Mouse (Mus musculus): ENCODE results near the gene Prkce. TPM values are rescaled to one million over a fixed set of nuclear protein-coding genes. Genes with fewer than 3 reads are reported as not detected.

Gene Prkce
- total RNA-seq, 1 experiment = 1.7 TPM

DNA sequence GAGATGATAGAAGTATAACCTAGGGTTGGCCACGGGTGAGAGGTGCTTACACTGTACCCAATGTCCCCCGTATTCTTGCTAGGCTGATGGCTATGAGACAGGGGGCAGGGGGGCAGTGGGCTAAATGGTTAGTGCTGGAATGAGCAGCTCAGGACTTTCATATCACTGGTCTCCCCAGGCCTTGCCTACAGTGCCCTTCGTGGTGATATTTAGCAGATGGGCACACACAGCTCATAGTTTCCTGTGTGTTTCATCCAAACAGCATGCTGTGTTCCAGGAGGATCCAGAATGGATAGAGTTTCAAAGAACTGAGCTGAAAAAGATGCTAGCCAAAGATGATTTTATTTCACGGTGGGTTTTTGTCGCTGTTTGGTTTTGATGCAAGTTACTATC, 241.0 kb downstream of the Prkce start:
- no peak for DNase-seq (ENCODE audit: low read depth, low spot score)
- Histone ChIP-seq H3K4me3 (ENCODE audit: insufficient read depth in 1 of 2, low read depth in 1 of 2, low read length in 2 of 2, poor library complexity in 1 of 2, severe bottlenecking in 1 of 2) (no peak overlapping the region), H3K9ac (ENCODE audit: insufficient read depth, low read depth, low read length, poor library complexity, severe bottlenecking) (no peak overlapping the region), H3K9me3 (ENCODE audit: control insufficient read depth, insufficient read depth, low read depth, low read length) (no peaks in the 10 kb centered on the region), H3K36me3 (ENCODE audit: control insufficient read depth, insufficient read depth, low read length, poor library complexity, severe bottlenecking) (no peaks in the 10 kb centered on the region), H3K27ac (ENCODE audit: insufficient read depth, low read depth, low read length, poor library complexity, severe bottlenecking) (no peak overlapping the region), H3K4me1 (ENCODE audit: control insufficient read depth in 2 of 2, insufficient read depth in 2 of 2, low read length in 2 of 2, poor library complexity in 1 of 2) (no peaks in the 10 kb centered on the region)
- in situ Hi-C loops (cut with MboI; ENCODE audit: low sequenced_read_pairs in 2 of 2, unreplicated experiment in 2 of 2) = no loop called here
- TF ChIP-seq ZC3H11A (IDR thresholded peaks at IDR 0.05; ENCODE audit: borderline replicate concordance, low read depth, low read length) (no peak), MAFK (IDR thresholded peaks at IDR 0.05; ENCODE audit: insufficient read depth, low read depth, low read length) (no peak), CHD2 (IDR thresholded peaks at IDR 0.05; ENCODE audit: low read depth, low read length) (no peak), HCFC1 (IDR thresholded peaks at IDR 0.05; ENCODE audit: borderline replicate concordance, insufficient read depth, low read length) (no peak), ZNF384 (IDR thresholded peaks at IDR 0.05; ENCODE audit: low read depth, low read length) (no peak)

DNA sequence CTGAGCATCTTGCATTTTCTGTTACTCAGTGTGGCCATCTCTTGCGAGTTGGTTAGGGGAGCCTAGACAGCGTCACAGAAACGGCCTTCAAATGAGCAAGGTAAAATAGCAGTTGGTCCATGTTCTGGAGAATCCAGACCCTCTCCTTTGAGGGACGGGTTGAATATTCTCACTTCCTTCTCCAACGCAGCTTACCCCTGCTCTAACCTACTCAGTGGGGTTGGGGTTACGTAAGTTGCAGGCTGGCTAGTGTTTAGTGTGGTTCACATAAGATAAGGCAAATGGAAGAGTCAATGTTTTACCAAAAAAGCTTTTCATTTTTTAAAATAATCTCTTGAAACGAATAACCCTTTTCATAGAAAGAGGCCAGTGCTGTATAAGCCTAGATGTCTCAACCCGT, 241.9 kb downstream of the Prkce start:
- H3K36me3 ChIP-seq (ENCODE audit: control insufficient read depth, insufficient read depth, low read length, poor library complexity, severe bottlenecking) = no peaks in the 10 kb centered on the region
- H3K9me3 ChIP-seq (ENCODE audit: control insufficient read depth, insufficient read depth, low read depth, low read length) = no peaks in the 10 kb centered on the region
- in situ Hi-C loops (cut with MboI; ENCODE audit: low sequenced_read_pairs in 2 of 2, unreplicated experiment in 2 of 2) = no loop called here
- H3K4me1 ChIP-seq (ENCODE audit: control insufficient read depth in 2 of 2, insufficient read depth in 2 of 2, low read length in 2 of 2, poor library complexity in 1 of 2) = no peaks in the 10 kb centered on the region
- TF ChIP-seq MAFK (IDR thresholded peaks at IDR 0.05; ENCODE audit: insufficient read depth, low read depth, low read length) (no peak), ZC3H11A (IDR thresholded peaks at IDR 0.05; ENCODE audit: borderline replicate concordance, low read depth, low read length) (no peak), HCFC1 (IDR thresholded peaks at IDR 0.05; ENCODE audit: borderline replicate concordance, insufficient read depth, low read length) (no peak), ZNF384 (IDR thresholded peaks at IDR 0.05; ENCODE audit: low read depth, low read length) (no peak), CHD2 (IDR thresholded peaks at IDR 0.05; ENCODE audit: low read depth, low read length) (no peak)
- H3K4me3 ChIP-seq (ENCODE audit: insufficient read depth in 1 of 2, low read depth in 1 of 2, low read length in 2 of 2, poor library complexity in 1 of 2, severe bottlenecking in 1 of 2) = no peak overlapping the region
- H3K27ac ChIP-seq (ENCODE audit: insufficient read depth, low read depth, low read length, poor library complexity, severe bottlenecking) = no peak overlapping the region
- DNase-seq (ENCODE audit: low read depth, low spot score) = no peak
- H3K9ac ChIP-seq (ENCODE audit: insufficient read depth, low read depth, low read length, poor library complexity, severe bottlenecking) = no peak overlapping the region

GRCm38 (mm10) chr17:86410496-86410895, 242.9 kb downstream of the Prkce start:
- Histone ChIP-seq H3K36me3 (ENCODE audit: control insufficient read depth, insufficient read depth, low read length, poor library complexity, severe bottlenecking) (no peaks in the 10 kb centered on the region), H3K4me1 (ENCODE audit: control insufficient read depth in 2 of 2, insufficient read depth in 2 of 2, low read length in 2 of 2, poor library complexity in 1 of 2) (no peaks in the 10 kb centered on the region), H3K9ac (ENCODE audit: insufficient read depth, low read depth, low read length, poor library complexity, severe bottlenecking) (no peak overlapping the region), H3K27ac (ENCODE audit: insufficient read depth, low read depth, low read length, poor library complexity, severe bottlenecking) (no peak overlapping the region; the same call in 1 of the 2 replicates), H3K9me3 (ENCODE audit: control insufficient read depth, insufficient read depth, low read depth, low read length) (no peaks in the 10 kb centered on the region), H3K4me3 (ENCODE audit: insufficient read depth in 1 of 2, low read depth in 1 of 2, low read length in 2 of 2, poor library complexity in 1 of 2, severe bottlenecking in 1 of 2) (no peak overlapping the region)
- TF ChIP-seq CHD2 (IDR thresholded peaks at IDR 0.05; ENCODE audit: low read depth, low read length) (no peak), HCFC1 (IDR thresholded peaks at IDR 0.05; ENCODE audit: borderline replicate concordance, insufficient read depth, low read length) (no peak), ZNF384 (IDR thresholded peaks at IDR 0.05; ENCODE audit: low read depth, low read length) (no peak), ZC3H11A (IDR thresholded peaks at IDR 0.05; ENCODE audit: borderline replicate concordance, low read depth, low read length) (no peak), MAFK (IDR thresholded peaks at IDR 0.05; ENCODE audit: insufficient read depth, low read depth, low read length) (no peak)
- in situ Hi-C loops (cut with MboI; ENCODE audit: low sequenced_read_pairs in 2 of 2, unreplicated experiment in 2 of 2) = no loop called here
- no peak for DNase-seq (ENCODE audit: low read depth, low spot score)

GRCm38 (mm10) chr17:86412141-86412540, 244.6 kb downstream of the Prkce start:
- TF ChIP-seq HCFC1 (IDR thresholded peaks at IDR 0.05; ENCODE audit: borderline replicate concordance, insufficient read depth, low read length) (no peak), CHD2 (IDR thresholded peaks at IDR 0.05; ENCODE audit: low read depth, low read length) (no peak), MAFK (IDR thresholded peaks at IDR 0.05; ENCODE audit: insufficient read depth, low read depth, low read length) (no peak), ZC3H11A (IDR thresholded peaks at IDR 0.05; ENCODE audit: borderline replicate concordance, low read depth, low read length) (no peak), ZNF384 (IDR thresholded peaks at IDR 0.05; ENCODE audit: low read depth, low read length) (no peak)
- Histone ChIP-seq H3K9ac (ENCODE audit: insufficient read depth, low read depth, low read length, poor library complexity, severe bottlenecking) (no peak overlapping the region), H3K9me3 (ENCODE audit: control insufficient read depth, insufficient read depth, low read depth, low read length) (no peaks in the 10 kb centered on the region), H3K4me3 (ENCODE audit: insufficient read depth in 1 of 2, low read depth in 1 of 2, low read length in 2 of 2, poor library complexity in 1 of 2, severe bottlenecking in 1 of 2) (no peak overlapping the region), H3K36me3 (ENCODE audit: control insufficient read depth, insufficient read depth, low read length, poor library complexity, severe bottlenecking) (no peaks in the 10 kb centered on the region), H3K27ac (ENCODE audit: insufficient read depth, low read depth, low read length, poor library complexity, severe bottlenecking) (no peak overlapping the region), H3K4me1 (ENCODE audit: control insufficient read depth in 2 of 2, insufficient read depth in 2 of 2, low read length in 2 of 2, poor library complexity in 1 of 2) (no peaks in the 10 kb centered on the region)
- in situ Hi-C loops (cut with MboI; ENCODE audit: low sequenced_read_pairs in 2 of 2, unreplicated experiment in 2 of 2) = no loop called here
- no peak for DNase-seq (ENCODE audit: low read depth, low spot score)

DNA sequence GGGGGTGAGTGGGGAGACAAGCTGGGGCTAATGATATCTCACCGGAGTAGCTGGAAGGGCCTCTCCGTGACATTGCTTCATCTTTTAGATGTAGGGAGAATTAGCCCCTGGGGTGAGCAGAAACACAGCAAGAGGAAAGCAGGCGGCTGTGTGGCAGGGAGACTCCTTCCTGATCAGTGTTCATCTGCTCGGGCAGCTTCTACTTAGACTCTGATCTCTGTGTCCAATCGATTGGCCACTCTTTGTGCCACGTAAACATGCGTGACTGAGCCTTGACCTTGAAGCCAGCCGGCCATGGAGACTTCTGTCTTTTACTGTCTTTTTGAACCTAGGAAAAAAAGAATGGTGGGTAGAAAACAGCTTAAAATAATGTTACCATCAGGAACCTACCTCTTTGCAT, 247.0 kb downstream of the Prkce start:
- no peak overlapping the region for H3K27ac ChIP-seq (ENCODE audit: insufficient read depth, low read depth, low read length, poor library complexity, severe bottlenecking)
- no peak overlapping the region for H3K9ac ChIP-seq (ENCODE audit: insufficient read depth, low read depth, low read length, poor library complexity, severe bottlenecking)
- no peak for DNase-seq (ENCODE audit: low read depth, low spot score)
- H3K4me3 ChIP-seq (ENCODE audit: insufficient read depth in 1 of 2, low read depth in 1 of 2, low read length in 2 of 2, poor library complexity in 1 of 2, severe bottlenecking in 1 of 2) = no peak overlapping the region
- H3K4me1 ChIP-seq (ENCODE audit: control insufficient read depth in 2 of 2, insufficient read depth in 2 of 2, low read length in 2 of 2, poor library complexity in 1 of 2) = no peaks in the 10 kb centered on the region
- no peaks in the 10 kb centered on the region for H3K36me3 ChIP-seq (ENCODE audit: control insufficient read depth, insufficient read depth, low read length, poor library complexity, severe bottlenecking)
- H3K9me3 ChIP-seq (ENCODE audit: control insufficient read depth, insufficient read depth, low read depth, low read length) = no peaks in the 10 kb centered on the region
- in situ Hi-C loops (cut with MboI; ENCODE audit: low sequenced_read_pairs in 2 of 2, unreplicated experiment in 2 of 2) = no loop called here
- no peak for TF ChIP-seq MAFK (IDR thresholded peaks at IDR 0.05; ENCODE audit: insufficient read depth, low read depth, low read length)
- no peak for TF ChIP-seq ZNF384 (IDR thresholded peaks at IDR 0.05; ENCODE audit: low read depth, low read length)
- no peak for TF ChIP-seq ZC3H11A (IDR thresholded peaks at IDR 0.05; ENCODE audit: borderline replicate concordance, low read depth, low read length)
- TF ChIP-seq CHD2 (IDR thresholded peaks at IDR 0.05; ENCODE audit: low read depth, low read length) = no peak
- TF ChIP-seq HCFC1 (IDR thresholded peaks at IDR 0.05; ENCODE audit: borderline replicate concordance, insufficient read depth, low read length) = no peak
